Mouse (Mus musculus) erythroblast, adult 5-6 weeks (primary cell): ENCODE results near the gene Gse1. TPM values are rescaled to one million over a fixed set of nuclear protein-coding genes. Genes with fewer than 3 reads are reported as not detected.

Experiments
- ATAC-seq: replicated peaks from 2 replicates; pipeline ENCODE4 v1.8.0; 2016; ENCODE audit warnings: moderate number of reproducible peaks, mild to moderate bottlenecking, moderate TSS enrichment, inconsistent platforms; ENCODE audit not compliant: poor library complexity, low FRiP score, severe bottlenecking
- total RNA-seq, 2 experiments: library from RNA; stranded (forward) in 1 of 2; stranded (reverse) in 1 of 2; fragments of 150-400 nt in 1 of 2; fragments of 200-764, 138-1000 nt in 1 of 2; gene quantifications; 2 replicates each; pipeline versions ENCODE4 v1.2.3 to v1.2.4; 2015 to 2017; ENCODE audit warnings: low replicate concordance in 2 of 2

Gse1 gene
- total RNA-seq, 2 experiments from 2014 or later, result 30.0 to 38.3 TPM

DNA sequence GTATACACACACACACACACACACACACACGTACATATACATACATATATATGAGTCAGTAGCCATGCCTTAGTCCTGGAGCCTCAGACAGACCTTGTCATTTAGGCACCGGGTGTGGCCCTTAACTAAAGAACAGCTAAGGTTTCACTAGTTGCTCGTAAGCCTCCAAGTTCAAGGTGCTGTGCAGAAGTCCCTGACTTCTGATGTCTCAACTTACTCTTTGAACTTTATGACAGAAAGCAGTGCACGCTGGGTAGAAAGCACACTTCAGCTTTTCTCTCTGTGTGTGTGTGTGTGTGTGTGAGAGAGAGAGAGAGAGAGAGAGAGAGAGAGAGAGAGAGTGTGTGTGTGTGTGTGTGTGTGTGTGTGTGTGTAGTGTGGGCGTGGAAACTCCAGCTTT lies 315.9 kb downstream of the Gse1 start:
- ATAC-seq, result no peak

DNA sequence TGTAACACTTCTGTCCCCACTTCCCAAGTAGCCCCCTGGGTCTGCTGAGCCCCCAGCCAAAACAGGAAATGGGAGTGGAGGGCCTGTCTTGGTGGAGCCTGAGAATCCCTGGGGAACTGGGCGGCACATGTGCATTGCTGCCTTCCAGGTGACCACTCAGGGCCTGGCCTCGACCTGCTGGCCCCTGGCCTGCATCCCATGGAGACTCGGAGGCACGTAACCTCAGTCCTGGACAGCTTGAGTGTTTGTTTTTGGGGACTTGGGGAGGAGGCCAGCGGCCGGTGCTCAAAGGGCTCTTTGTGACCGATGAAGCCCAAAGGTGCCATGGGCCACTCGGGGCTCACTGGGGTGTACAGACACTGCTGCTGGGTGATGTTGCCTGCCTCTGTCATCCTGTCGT lies 319.3 kb downstream of the Gse1 start:
- ATAC-seq, result no peak

DNA sequence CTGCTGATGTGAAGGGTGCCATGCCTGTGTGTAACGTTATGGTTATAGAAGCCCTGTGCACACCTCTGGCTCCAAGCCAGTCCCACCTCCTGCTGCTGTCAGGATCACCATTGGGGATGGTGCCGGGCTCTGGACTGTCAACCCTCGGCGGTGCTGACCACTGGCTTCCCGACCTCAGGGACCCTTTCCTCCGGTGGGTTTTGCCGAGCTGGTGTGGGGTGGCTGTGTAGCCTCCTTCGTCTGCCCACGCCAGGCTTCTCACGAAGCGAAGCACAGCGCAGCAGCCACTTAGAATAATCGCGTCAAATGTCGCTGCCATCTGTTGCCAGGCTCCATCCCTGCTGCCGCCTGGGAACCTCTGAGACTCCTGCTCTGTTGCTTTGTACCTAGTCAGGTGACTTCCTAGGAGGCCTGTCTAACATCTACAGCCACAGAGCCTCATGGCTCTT lies 320.1 kb downstream of the Gse1 start:
- ATAC-seq, result no peak

DNA sequence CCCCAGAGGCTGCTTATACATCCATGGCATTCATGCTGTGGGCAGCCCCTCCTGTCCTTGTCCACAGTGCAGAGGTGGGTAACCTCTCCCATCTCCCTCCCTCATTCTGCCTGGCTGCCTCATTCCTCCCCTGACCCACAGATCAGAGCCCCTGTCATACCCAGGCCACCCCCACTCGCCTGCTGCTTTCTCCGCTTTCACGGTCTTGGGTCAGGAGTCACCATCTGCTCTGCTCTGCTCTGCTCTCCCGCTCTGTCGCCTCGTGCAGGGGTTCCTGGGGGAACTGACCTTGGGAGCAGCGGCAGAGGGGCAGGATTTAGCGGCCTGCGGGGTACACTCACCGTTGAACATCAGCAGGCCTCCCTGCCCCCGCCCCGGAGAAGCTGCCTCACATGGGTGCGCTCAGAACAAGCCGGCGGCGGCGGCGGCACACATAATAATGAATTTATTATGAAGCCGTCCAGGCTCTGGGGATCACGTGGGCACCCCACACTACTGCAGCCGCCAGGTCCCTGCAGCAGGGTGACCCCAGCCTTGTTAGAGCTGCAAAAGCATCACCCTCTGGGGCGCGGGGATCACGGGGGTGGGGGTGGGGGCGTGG lies 321.2 kb downstream of the Gse1 start:
- no peak for ATAC-seq

DNA sequence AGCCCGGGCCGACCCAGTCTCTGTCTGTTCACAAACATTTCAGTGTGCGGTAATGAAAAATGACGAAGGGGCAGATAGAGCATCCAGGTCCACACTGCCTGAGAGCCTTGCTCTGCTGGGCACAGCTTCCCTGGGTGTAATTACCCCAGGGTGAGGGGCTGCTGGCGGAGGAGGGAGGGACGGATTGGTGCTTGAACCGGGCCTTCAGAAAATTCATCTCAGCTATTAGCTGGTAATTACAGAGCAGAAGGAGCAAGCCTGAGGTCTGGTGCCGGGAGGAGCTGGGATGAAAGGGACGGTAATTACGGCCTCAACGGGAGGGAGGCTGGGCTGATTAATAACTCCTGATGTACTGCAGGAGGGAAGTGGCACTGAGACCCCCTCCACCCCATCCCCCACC lies 321.7 kb downstream of the Gse1 start:
- ATAC-seq, result no peak

DNA sequence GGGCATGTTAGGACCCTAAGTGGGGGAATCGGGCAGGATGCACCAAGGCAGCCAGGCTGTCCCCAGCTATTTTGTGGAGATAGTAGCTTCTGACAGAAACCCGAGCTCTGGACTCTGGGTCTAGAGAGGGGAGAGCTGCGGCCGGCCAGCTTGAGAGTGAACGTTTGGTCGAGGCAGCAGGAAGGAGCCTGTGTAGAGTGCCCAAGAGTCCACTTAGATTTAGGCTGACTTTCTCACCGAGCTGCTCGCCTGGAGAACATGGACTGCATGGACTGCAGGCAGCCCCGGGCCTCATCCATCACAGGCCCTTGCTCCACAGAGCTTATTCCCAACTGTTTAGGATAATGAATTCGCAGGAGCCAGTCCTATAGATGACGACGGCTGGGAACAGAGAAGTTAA lies 322.2 kb downstream of the Gse1 start:
- no peak for ATAC-seq

DNA sequence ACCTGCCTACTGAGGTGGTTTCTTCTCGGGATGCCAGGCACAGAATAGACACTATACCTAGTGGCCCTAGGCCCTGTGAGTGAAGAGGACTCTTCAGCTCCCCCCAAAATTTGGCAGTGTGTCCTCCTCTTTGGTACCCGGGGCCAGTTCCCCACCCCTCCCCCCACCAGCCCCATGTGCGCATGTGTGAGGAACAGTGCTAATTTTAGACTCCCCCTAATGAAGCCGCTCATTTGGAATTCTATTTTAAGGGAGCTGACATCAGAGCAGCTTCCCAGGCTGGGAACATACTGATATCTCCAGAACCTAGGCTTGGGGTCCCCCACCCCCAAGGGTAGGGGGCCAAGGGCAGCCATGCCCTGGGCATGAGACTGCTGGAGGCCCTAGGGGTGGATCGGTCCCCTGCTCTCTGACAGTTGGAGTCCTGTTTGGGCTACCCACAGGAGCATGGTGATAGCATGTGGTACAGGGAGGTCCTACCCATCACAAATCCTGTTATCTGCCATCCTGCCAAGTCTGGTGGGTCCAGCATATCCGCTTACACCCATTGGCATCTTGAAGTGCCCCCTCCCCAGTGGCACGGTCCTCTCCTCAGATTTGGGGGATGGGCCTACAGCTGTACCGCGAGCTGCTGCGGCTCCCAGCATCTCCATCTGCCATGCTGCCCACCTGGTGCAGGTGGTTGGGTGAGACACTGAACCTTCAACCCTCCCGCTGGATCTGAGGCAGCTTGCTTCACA lies 322.9 kb downstream of the Gse1 start:
- no peak for ATAC-seq

DNA sequence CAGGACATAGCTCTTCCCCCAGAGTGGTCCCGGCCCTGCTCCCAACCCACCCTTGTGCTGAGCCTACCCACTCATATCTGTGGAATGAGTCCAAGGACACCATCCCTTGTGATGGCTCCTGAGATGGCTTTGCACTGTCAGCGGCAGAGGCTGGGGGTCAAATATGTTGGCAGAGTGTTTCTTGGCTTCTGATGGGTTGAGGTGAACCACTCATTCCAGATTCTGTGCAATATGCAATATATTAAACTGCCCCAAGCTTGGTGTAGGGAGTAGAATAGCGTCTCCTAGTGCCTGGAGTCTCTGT lies 323.4 kb downstream of the Gse1 start:
- no peak for ATAC-seq

DNA sequence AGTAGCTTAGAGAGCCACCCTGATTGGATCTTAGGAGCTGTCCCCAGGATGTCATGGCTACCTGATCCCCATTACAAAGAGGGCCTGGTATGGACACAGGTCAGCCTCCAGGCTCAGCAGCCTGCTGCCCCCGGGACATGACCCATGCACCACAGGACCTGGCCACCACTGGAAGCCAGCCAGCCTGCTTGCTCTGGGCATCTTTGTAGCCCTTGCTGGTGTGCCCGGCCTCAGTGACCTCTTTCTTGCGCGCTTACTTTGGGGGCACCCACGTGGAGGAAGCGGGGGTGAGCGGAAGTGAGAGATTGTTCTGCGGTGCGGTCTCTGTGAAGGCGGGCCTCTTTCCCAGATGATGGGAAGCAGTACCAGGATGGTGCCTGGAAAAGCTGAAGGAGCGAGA lies 324.3 kb downstream of the Gse1 start:
- no peak for ATAC-seq

DNA sequence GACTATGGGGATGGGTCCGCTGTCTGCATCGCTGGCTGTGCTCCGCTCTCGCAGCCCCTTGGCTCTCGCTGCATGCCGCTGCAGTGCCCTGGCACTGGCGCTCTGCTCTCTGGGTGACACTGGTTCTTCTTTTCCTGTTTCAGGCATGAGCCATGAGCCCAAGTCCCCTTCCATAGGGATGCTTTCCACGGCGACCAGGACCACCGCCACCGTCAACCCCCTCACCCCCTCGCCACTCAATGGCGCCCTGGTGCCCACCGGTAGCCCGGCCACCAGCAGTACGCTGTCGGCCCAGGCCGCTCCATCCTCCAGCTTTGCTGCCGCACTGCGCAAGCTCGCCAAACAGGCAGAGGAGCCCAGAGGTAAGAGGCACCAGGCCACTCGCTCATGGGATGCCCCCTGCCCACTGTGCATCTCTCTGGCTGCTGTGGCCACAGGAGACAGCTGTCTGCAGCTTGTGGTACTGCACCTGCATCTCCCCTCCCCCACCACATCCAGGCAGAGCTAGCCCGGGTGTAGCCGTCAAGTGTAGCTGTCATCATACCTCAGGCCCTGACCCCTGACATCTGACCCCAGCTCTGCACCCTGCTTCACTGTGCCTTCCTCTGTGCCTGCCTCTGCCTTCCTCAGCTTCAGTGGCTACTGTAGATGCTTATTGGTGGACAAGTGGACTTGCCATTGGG lies 325.3 kb downstream of the Gse1 start:
- no peak for ATAC-seq

DNA sequence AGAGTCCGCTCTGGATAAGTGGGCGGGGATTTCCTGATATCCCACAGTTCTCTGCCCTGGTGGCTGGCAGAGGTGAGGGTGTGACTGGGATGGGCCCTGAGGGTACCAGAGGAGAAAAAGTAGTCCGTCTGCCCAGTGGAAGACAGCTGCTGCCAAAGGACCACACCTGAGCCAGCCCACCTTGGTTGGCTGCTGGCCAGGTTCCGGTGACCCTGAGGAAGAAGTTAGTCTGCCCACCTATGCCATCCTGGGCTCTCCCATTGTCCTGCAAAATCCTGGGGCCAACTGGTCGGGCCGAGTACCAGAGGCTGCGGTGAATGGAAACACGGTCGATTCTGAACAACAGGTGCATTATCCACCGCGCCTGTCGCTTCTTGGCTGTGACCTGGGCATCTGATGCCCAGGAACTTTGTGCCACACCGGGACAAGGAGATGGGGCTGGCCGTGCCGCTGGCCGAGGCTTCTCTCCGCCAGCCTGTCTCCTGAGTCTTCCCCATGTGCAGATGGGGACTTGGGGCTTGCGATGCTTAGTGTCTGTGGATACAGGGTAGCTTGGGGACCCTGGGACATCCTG lies 326.3 kb downstream of the Gse1 start:
- ATAC-seq, result no peak

DNA sequence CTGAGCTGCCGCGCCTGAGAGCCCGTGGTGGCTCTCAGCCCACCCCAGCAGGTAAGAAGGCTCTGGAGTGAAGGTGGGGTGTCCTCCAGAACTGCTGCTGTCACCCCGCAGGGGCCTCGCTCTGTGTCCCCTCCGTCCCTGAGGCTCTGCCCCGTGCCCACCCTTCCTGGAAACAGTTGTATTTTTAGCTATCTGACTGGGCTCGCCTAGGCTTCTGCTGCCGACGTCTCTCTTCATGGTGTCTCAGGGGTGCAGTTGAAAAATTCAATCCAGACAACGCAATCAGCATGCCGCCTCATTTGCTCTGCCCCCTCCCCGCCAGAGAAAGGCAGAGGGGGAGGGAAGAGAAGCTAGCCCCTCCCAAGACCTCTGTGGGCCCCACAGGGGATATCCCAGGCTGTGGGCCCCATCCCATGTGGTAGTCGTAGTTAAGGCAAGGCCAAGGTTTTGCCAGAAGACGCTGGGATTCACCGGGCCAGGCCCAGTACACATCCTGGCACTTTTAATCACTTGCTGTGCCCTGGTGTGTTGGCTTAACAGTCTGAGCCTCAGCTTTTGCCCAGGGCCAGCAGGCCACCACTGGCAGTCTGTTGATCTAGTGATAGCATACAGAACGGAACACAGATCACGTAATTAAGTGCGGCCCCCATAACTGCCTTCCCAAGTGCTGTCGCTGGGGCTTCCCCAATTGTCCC lies 328.1 kb downstream of the Gse1 start:
- no peak for ATAC-seq

DNA sequence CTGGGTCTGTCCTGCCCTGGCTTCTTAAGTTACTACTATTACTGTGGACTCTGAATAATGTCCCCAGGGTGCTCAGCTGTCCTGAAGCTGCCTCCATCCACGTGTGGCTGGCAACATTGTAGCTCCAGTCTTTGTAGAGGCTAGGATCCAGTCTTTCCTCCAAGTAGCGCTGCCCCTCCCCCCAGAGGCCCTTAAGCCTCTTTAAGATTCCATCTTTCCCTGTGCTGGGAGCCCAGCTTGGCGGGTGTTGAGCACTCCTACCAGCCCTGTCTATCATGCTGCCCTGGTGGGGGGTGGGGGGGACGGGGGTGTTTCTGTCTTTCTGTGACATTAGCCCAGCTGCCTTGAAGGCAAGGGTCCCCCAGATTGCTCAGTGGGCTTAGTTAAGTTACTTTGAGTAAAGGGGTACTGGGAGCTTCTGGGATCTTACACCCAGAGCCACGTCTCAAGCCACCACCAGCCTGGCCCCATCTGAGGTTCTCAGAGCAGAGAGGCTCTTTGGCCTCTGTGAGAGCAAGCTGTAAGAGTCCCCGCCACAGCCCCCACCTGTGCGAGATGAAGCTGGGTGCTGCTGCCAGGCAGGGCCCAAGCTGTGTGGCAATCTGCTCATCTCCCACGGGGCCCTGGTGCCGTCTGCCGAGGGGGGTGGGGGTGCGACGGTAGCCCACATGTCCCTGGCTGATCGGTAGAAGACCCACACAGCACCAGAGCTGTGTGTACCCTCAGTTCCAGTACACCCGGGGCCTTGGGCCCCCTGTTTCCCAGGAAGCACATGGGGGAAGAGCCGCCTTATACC lies 329.1 kb downstream of the Gse1 start:
- ATAC-seq, result no peak

DNA sequence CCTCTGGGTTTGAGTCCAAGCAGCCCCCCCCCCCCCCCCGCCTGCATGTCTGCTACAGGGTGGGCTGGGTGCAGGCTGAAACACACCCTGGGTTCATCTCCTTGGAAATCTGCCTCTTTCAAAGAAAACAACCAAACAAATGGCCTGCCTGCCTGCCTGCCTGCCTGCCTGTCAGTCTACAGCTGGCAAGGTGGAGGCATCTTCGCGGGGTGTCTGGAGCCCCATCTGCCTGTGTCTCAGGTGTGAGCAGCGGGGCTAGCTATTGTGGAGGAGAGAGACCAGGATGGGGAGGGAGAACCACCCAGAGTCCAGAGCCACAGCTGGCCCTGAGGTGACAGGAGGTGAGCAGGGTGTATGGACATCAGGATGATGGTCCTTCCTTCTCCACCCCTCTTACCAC lies 329.9 kb downstream of the Gse1 start:
- ATAC-seq, result no peak

DNA sequence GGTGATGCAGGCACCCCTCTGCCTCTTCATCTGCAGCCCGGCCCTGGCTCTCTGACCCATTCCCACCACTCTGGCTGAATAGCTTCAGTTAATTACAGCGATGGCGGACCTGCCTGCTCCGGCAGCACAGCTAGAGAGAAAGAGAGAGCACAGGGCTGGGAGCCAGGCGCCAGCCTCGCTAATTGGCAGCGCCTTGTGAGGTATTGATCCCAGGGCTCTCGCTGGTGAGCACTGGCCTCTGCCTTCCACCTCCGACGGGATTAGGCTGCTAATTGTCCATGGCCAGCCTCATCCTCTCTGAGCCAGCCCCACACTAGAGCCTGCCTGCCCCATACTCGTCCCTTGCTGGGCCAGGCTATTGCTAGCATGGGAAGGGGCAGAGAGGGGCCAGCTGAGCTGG lies 331.4 kb downstream of the Gse1 start:
- no peak for ATAC-seq

DNA sequence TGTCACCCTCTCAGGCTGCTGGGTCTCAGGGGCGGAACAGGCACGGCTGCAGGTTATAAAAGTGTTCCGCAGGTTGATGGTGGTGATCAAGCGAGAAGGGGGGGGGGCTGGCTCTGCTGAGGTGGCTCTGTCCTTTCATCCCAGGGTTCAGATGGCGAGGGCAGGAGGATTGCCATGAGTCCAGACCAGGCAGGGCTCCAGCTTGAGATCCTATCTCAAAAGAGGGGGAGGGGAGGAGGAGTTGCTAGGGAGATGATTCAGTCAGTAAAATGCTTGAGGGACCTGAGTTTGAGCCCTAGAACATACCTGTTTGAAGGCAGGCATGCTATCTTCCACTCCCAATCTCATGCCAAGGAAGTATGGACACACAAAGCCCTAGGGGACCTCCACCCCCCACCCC lies 332.3 kb downstream of the Gse1 start:
- ATAC-seq, result no peak

DNA sequence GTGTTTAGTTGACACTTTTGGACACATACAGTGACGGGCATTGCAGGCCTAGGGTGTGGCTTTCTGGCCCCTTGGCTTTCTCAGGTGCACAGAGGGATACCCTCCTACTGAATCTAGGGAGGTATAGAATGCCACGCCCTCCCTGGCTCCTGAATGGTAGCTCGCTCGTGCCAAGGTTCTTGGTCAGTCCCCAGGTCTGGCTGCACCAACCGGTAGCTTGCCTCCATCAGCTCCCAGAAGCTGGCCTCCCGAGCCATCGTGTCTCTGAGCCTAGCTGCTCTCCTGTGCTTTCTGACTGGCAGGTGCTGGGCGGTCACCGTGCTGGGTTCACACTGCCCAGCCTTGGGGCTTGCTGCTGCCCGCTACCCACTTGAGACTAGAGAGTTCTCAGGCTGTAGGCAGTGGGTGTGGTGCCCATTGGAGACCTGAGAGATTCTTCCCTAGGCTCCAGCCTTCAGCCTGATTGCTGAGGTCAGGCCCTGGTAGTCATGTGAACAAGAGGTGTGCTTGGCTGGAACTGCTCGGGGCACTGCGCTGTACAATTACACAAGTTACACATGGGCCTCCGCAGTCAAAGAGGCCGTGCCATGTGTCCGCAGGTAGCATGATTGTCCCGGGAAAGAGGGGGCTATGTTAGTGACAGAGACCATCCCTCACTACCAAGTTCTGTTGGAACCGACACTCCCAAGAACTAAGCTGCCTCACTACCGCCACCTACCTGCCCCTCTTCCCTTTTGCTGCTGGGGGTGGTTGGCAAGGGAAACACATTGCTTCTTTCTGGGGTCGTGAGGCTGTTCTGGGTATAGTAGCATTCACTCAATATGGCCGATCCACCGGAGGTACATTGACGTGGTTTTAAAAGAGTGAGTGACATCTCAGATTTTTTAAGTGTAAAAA lies 333.5 kb downstream of the Gse1 start:
- no peak for ATAC-seq

DNA sequence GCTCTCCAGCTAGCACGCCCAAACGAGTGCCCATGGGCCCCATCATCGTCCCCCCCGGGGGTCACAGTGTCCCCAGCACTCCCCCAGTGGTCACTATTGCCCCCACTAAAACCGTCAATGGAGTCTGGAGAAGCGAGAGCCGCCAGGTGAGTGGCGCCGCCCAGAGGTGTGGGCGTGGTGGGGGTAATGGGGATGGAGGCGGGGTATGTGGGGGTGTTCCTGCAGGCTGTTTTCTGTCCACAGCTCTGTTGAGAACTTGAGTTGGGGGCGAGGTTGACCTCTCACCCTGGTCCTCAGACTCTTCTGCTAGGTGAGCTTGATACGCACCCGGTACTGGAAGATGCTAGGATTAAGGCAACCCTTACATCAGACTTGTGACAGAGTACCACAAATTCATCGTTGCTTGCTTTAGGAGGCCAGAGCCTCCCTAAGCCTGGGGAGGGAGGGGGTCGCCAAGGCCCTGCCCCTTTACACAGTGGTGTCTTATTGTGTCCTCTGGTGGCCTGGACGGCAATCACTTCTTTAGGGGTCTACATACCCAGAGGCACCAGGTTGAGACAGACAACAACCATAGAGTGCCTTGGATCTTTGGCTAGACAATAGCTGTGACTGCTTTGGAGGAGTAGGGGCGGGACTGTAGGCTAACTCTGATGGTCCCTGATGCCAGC lies 334.6 kb downstream of the Gse1 start:
- ATAC-seq, result no peak
